Mouse (Mus musculus) kidney, postnatal 0 days (tissue): Measurements from ENCODE around the gene Sspo. TPM values are rescaled to one million over a fixed set of nuclear protein-coding genes. Genes with fewer than 3 reads are reported as not detected.
A peak's percentile ranks its signal among the peaks of the same experiment; 100 is the strongest.

ENCODE experiments used
- ATAC-seq: fragments of 200-750 bp; cut with Nextera tagmentation; replicated peaks from 2 replicates; pipeline ENCODE4 v1.8.0; 2017; ENCODE audit warnings: low read depth, moderate number of reproducible peaks, moderate TSS enrichment, moderate library complexity; ENCODE audit not compliant: low FRiP score
- DNase-seq: peaks from one replicate; pipeline ENCODE4 v3.0.0-alpha.2; 2016; ENCODE audit warnings: low spot score
- H3K27ac ChIP-seq: fragments of 300-500 bp; sonication (generic); 2 replicates; pipeline ENCODE4 v1.5.1; 2014; ENCODE audit warnings: mild to moderate bottlenecking
- H3K27me3 ChIP-seq: fragments of 300-500 bp; sonication (generic); 2 replicates; pipeline ENCODE4 v1.6.1; 2014; ENCODE audit warnings: low read length, mixed read lengths; ENCODE audit not compliant: insufficient read depth
- H3K36me3 ChIP-seq: fragments of 300-500 bp; sonication (generic); 2 replicates; pipeline ENCODE4 v1.6.1; 2014; ENCODE audit warnings: low read length, mixed read lengths; ENCODE audit not compliant: insufficient read depth
- H3K4me1 ChIP-seq: fragments of 300-500 bp; sonication (generic); replicated peaks from 2 replicates; pipeline ENCODE4 v1.6.1; 2014; ENCODE audit warnings: antibody characterized with exemption, low read length, mixed read lengths; ENCODE audit not compliant: insufficient read depth
- H3K4me2 ChIP-seq: fragments of 300-500 bp; sonication (generic); 2 replicates; pipeline ENCODE4 v1.6.1; 2014; ENCODE audit warnings: mild to moderate bottlenecking, low read length, moderate library complexity, mixed read lengths
- H3K4me3 ChIP-seq: fragments of 300-500 bp; sonication (generic); replicated peaks from 2 replicates; pipeline ENCODE4 v1.5.1; 2014; ENCODE audit warnings: low read depth, low read length
- H3K9ac ChIP-seq: fragments of 300-500 bp; sonication (generic); 2 replicates; pipeline ENCODE4 v1.6.1; 2014; ENCODE audit warnings: low read depth, low read length
- H3K9me3 ChIP-seq: fragments of 300-500 bp; sonication (generic); replicated peaks from 2 replicates; pipeline ENCODE4 v1.6.1; 2016; ENCODE audit warnings: low read length, inconsistent platforms, mixed read lengths
- CTCF ChIP-seq: IDR thresholded peaks from 2 replicates; pipeline ENCODE4 v1.5.1; 2016; ENCODE audit warnings: antibody characterized with exemption, low read depth, mild to moderate bottlenecking, moderate library complexity
- WGBS: fragments of 180-500 bp; shearing (Covaris S2); extraction: QIAGEN DNeasy Blood & Tissue Kit; methylation state at CpG from one replicate; pipeline ENCODE4 v1.1.7; 2014; 5-methylcytosine and 5-hydroxymethylcytosine counted together
- polyA plus RNA-seq: library from polyadenylated mRNA; unstranded; fragments of >200 nt; fragmentation: Nextera tagmentation; extraction: Ambion mirVana; gene quantifications from 2 replicates; pipeline ENCODE4 v1.2.1, GENCODE M21; 2015

Sspo gene
- polyA plus RNA-seq, 1 experiment from 2014 or later: 0.64 TPM

DNA sequence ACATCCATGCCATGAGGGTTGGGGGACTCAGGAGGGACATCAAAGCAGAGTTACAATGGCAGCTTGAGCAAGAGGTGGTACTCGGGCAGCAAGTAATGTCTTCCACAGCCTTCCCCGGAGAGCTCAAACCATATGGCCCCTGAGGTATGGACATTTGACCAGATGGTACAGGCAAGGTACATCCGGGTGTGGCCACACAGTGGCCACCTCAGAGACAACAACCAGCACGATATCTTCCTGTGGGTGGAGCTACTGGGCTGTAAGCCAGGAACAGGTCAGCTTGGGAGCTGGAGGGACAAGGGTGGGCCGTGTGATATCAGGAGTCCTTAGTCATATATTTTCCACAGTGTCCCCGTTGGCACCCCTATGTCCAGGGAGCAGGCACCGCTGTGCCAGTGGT lies 19.5 kb downstream of the Sspo start:
- DNase-seq (no peak), ATAC-seq (no peak)
- H3K27ac ChIP-seq: no peak overlapping the region
- H3K9ac ChIP-seq: no peak overlapping the region
- no peaks in the 10 kb centered on the region for H3K9me3 ChIP-seq
- no peaks in the 10 kb centered on the region for H3K4me1 ChIP-seq
- H3K4me2 ChIP-seq: no peak overlapping the region
- no peaks in the 10 kb centered on the region for H3K27me3 ChIP-seq
- no peak overlapping the region for H3K4me3 ChIP-seq
- H3K36me3 ChIP-seq: no peaks in the 10 kb centered on the region
- TF ChIP-seq CTCF: no peak
- 65% methylated on average over 7 of the region's 7 CpGs for WGBS

DNA sequence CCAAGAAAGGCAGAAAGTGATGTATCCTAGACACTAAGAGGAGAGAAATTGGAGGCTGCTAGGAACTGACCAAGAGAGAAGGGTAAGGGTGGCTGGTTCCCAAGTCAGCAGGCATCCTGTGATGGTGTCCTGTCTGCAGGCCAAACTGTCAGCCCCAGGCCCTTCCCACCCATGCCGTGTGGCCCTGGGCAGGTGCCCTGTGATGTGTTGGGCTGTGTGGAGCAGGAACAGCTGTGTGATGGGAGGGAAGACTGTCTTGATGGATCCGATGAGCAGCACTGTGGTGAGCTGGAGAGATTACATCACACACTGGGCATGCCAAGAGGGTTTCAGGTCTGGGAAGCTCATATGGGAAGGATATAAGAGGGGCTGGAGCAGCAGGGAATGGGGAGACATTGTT lies 22.7 kb downstream of the Sspo start:
- Histone ChIP-seq H3K4me1 (no peaks in the 10 kb centered on the region), H3K9ac (no peak overlapping the region), H3K36me3 (no peaks in the 10 kb centered on the region), H3K4me3 (no peak overlapping the region), H3K27me3 (no peaks in the 10 kb centered on the region), H3K4me2 (no peak overlapping the region), H3K9me3 (no peaks in the 10 kb centered on the region), H3K27ac (no peak overlapping the region)
- ATAC-seq (no peak), DNase-seq (no peak)
- TF ChIP-seq CTCF: no peak
- 80% methylated on average over 2 of the region's 2 CpGs for WGBS

DNA sequence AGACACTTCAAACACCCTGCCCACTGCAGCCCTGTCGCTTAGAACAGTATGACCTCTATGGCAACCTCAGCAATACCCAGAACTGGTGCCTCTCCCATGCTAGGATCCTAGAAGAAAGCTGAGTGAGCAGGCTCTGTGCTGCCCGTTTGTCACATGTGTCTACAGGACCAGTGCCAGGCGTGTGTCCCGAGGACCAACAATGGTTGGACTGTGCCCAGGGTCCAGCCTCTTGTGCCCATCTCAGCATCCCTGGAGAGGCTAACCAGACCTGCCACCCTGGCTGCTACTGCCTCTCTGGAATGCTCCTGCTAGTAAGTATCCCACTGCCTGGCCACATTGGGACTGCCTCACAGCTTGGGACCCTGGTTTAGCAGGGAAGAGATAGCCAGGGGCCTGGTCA lies 30.4 kb downstream of the Sspo start:
- WGBS: 89% methylated on average over 4 of the region's 4 CpGs
- Histone ChIP-seq H3K9ac (no peak overlapping the region), H3K4me1 (no peaks in the 10 kb centered on the region), H3K4me3 (no peak overlapping the region), H3K27ac (no peak overlapping the region), H3K4me2 (no peak overlapping the region), H3K36me3 (no peaks in the 10 kb centered on the region), H3K27me3 (no peaks in the 10 kb centered on the region), H3K9me3 (no peaks in the 10 kb centered on the region)
- DNase-seq (no peak), ATAC-seq (no peak)
- TF ChIP-seq CTCF: no peak

DNA sequence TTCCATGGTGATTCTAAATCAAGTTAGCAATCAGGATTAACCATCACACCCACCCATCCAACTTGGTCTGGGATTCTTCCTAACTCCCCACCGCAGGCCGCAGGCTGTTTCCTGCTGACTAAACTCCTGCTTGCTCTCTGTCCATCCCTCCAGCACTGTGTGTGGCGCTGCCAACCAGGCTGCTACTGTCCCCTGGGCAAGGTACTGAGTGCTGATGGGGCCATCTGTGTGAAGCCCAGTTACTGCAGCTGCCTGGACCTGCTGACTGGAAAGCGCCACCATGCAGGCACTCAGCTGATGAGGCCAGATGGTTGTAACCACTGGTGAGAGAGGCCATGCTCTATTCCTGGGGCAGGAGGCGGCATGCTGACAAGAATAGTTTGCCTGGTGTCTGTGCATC lies 34.5 kb downstream of the Sspo start:
- 76% methylated on average over 5 of the region's 5 CpGs for WGBS
- no peaks in the 10 kb centered on the region for H3K36me3 ChIP-seq
- TF ChIP-seq CTCF: no peak
- H3K9me3 ChIP-seq: no peaks in the 10 kb centered on the region
- H3K27ac ChIP-seq: no peak overlapping the region
- ATAC-seq: no peak
- no peaks in the 10 kb centered on the region for H3K4me1 ChIP-seq
- DNase-seq: no peak
- no peak overlapping the region for H3K9ac ChIP-seq
- H3K4me3 ChIP-seq: no peak overlapping the region
- H3K27me3 ChIP-seq: no peaks in the 10 kb centered on the region
- no peak overlapping the region for H3K4me2 ChIP-seq

DNA sequence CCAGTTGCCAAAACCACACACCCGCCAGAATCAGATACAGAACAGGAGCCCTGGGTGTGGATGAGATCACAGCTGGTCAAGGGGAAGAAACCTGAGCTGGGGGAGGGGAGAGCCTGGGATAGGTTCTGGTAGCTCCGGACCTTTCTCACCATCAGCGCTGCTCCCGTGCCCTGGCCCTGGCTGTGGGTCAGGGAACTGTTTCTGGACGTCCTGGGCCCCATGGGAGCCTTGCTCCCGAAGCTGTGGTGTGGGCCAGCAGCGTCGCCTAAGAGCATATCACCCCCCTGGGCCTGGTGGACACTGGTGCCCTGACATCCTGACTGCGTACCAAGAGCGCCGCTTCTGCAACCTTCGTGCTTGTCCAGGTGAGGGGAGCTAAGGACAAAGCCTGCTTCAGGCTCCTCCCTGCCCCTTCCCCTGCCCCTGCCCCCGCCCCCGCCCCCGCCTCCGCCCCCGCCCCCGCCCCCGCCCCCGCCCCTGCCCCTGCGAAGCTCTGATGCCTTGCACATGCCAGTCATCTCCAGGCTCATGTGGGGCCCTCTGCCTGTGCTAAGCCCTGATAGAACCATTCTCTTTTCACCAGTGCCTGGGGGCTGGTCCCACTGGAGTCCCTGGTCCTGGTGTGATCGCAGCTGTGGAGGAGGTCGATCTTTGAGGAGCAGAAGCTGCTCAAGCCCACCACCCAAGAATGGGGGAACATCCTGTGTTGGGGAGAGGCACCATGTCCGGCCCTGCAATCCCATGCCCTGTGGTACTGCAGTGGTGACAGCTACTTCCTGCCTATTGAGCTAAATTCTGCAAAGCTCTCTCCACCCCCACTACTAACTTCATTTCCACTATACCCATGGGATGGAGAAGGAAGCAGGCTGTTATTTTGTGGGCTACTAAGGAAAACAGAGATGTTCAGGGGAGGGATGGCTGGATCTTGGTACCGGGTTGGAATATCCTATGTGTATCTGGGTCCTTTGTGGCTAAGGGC lies 40.0 kb downstream of the Sspo start:
- H3K4me3 ChIP-seq: no peak overlapping the region

DNA sequence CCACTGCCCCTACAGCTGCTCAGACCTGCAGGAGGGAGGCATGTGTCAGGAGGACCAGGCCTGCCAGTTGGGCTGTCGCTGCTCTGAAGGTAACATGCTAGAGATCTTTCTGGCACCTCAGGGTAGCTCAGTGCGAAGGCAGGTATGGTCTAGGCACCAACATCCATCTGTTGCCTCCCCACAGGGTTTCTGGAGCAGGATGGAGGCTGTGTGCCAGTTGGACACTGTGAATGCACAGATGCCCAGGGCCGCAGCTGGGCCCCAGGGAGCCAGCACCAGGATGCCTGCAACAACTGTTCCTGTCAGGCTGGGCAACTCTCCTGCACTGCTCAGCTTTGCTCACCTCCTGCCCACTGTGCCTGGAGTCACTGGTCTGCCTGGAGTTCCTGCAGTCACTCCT lies 41.7 kb downstream of the Sspo start:
- Histone ChIP-seq H3K9me3 (no peaks in the 10 kb centered on the region), H3K4me1 (peaks cover 12% of the 10 kb centered on the region; the same call in 1 of the 2 replicates), H3K4me2 (no peak overlapping the region), H3K27me3 (no peaks in the 10 kb centered on the region), H3K36me3 (no peaks in the 10 kb centered on the region), H3K9ac (no peak overlapping the region), H3K27ac (no peak overlapping the region), H3K4me3 (no peak overlapping the region)
- ATAC-seq: no peak
- WGBS: 100% methylated on average over 3 of the region's 3 CpGs
- no peak for TF ChIP-seq CTCF
- no peak for DNase-seq

More for the DNA sequence above, 40.0 kb downstream of the Sspo start:
- Histone ChIP-seq H3K36me3 (no peaks in the 10 kb centered on the region), H3K27ac (peak overlapping the region; percentile 28; the same call in 1 of the 2 replicates), H3K27me3 (no peaks in the 10 kb centered on the region), H3K4me1 (peaks cover 12% of the 10 kb centered on the region; the same call in 1 of the 2 replicates), H3K9me3 (no peaks in the 10 kb centered on the region), H3K4me2 (peak overlapping the region; percentile 48), H3K9ac (peak overlapping the region; percentile 23; the same call in 1 of the 2 replicates)
- 9% methylated on average over 21 of the region's 25 CpGs for WGBS
- peak; percentile 57; the same call in 1 of the 2 replicates for ATAC-seq
- DNase-seq: peak; percentile 62
- TF ChIP-seq CTCF: 0 out of 2 replicates have a peak, but pooled peaks have one; percentile 10
